Mouse (Mus musculus): ENCODE results near the gene Gdf5.
A peak's percentile ranks its signal among the peaks of the same experiment; 100 is the strongest.
"Not testable (repeated sequence)": the region's sequence is repeated elsewhere in the genome, so short reads cannot be mapped to it uniquely, and the experiment has no call there.

Gdf5 gene

DNA sequence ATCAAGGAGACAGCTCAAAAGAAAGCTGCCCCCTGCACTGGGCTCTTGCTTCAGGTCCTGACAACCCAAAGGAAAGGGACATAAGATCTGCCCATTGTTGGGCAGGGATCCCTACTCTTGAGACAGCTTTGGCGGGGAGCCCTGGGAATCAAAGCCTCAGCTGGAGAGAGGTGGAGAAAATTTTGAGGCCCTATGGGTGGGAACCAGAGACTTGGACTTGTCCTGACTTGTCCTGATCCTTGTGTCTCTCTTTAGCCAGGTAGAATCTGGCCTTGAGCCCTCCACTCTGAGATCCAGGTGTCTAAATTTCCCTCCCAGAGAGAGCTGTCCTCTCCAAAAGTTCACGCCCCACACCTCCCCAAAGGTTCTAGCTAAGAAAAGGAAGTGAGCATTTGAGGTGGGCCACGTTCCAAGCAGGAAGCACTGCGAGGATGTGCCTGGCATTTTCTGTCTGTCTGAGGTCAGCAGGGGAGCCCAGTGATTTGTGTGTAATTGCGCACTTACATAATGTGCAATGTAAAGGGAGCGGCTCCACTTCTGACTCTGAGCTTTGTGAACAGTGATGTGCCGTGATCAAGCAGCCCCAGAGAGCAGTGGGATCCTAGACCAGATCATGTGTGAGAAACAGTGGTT, 5.2 kb downstream of the Gdf5 start:
- no peak for DNase-seq

- peak; percentile 94 for DNase-seq
Observed at GRCm38 (mm10) chr2:155929531-155930442, 15.4 kb downstream of the Gdf5 start, which contains the start of gene Uqcc1. TSS of gene Uqcc1 (minus strand) at chr2:155930310.

GRCm38 (mm10) chr2:155928711-155929345, 16.3 kb downstream of the Gdf5 start:
- no peak for DNase-seq

GRCm38 (mm10) chr2:155925213-155925612, 20.0 kb downstream of the Gdf5 start:
- not testable (repeated sequence) for DNase-seq

GRCm38 (mm10) chr2:155923143-155923542, 22.0 kb downstream of the Gdf5 start:
- DNase-seq = no peak

- DNase-seq = no peak
Observed at GRCm38 (mm10) chr2:155914684-155915083, 30.5 kb downstream of the Gdf5 start.

GRCm38 (mm10) chr2:155903632-155904008, 41.5 kb downstream of the Gdf5 start:
- no peak for DNase-seq

- peak; percentile 72 for DNase-seq
Observed at GRCm38 (mm10) chr2:155902989-155903631, 42.1 kb downstream of the Gdf5 start.

DNA sequence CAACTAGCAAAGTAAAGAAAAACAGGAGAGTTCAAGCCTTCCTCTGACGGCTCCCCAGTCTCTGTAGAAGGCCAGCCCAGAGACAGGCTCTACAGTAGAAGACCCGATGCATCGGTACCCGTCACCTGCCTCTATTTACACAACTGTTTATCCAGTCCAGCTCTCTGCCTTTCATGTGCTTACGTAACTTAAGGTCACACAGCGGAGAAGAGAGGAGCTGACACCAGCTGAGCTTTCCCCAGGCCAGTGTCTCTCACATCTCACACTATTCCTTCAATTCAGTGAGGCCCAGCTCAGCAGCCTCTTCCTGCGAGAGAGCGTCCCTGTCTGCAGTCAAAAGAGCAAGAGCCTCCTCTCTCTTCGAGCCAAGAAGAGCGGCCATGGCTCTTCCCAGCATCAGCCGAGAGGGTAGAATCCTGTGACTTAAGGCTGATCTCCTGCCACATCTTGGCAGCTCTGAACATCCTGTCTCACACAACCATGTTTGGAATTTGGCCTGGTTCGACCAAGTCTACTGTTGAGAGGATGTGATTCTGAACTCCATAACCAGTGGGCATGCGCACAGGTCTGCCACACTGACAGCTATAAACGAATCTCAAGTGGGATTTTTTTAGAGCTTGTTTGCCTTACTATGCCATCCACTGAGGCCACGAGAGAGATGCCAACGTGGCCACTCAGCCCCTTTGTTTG, 50.0 kb downstream of the Gdf5 start:
- no peak for DNase-seq

DNA sequence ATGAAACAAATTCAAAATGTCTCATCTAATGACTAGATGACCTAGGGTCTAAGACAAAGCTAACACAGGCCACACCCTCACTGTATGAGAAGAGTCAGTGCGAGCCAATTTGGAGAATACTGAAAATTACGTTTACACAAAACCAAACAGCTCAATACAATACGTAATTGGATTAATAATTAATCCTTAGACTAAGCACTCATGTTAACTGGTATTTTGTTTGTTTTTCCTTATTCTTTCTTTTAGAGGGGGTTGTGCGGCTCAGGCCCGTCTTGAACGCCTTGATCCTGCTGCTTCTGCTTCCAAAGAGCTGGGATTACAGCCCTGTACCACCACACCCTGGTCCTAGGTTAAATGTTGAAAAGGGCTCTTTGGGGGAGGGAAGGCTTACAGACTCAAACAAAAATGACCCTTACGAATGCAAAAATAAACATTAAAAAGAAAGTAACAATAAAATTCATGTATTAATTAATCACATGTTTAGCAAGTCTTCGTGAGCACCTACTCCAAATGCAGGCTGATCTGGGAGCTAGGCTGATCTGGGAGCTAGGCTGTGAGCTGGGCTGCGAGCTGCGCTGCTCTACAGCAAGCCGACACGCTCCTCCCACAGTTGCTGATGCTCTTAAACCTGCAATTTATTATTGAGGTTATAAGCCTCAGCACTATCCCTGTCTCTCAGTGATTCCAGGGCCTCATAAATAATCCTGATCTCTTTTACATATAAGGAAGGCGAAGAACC, 50.7 kb downstream of the Gdf5 start:
- no peak for DNase-seq

Measured in cerebellum, adult 9-10 months (tissue).